Mouse (Mus musculus) neutrophil, adult 5-6 weeks (primary cell): ENCODE measurements around the gene Lhfp. TPM values are rescaled to one million over a fixed set of nuclear protein-coding genes. Genes with fewer than 3 reads are reported as not detected.
"Not testable (repeated sequence)": the region's sequence is repeated elsewhere in the genome, so short reads cannot be mapped to it uniquely, and the experiment has no call there.

ENCODE experiments used
- ATAC-seq: fragments of 151-379, 151-347 bp; 2 replicates; pipeline ENCODE4 v1.8.0; 2017; ENCODE audit warnings: mild to moderate bottlenecking, moderate TSS enrichment; ENCODE audit not compliant: insufficient number of reproducible peaks, poor library complexity, low FRiP score, severe bottlenecking; ENCODE audit errors: extremely low read depth
- total RNA-seq: library from RNA; stranded (forward); fragments of 200-1000 nt; gene quantifications from 2 replicates; pipeline ENCODE4 v1.2.3, GENCODE M21; 2017

Gene Lhfp
- total RNA-seq, 1 experiment from 2014 or later, result 1.5 TPM

DNA sequence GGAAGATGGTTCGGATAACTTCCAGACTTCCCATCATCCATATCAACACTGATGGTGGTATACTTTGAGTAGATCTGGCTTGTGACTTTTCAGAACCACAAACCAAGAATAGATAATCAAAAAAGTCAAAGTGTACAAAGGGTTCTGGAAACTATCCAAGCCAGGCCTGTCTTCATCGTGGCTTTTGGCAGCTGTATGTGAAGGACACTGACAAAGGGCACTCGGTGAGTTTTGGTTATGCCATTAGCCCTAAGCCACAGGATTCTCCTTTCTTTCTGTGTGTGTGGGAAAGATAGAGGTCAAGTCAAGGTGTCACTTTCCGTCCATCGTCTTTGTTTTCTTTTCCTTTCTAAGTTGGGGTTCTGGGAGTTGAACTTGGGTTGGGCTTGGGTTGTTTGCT, 42.4 kb downstream of the Lhfp start:
- no peak for ATAC-seq

DNA sequence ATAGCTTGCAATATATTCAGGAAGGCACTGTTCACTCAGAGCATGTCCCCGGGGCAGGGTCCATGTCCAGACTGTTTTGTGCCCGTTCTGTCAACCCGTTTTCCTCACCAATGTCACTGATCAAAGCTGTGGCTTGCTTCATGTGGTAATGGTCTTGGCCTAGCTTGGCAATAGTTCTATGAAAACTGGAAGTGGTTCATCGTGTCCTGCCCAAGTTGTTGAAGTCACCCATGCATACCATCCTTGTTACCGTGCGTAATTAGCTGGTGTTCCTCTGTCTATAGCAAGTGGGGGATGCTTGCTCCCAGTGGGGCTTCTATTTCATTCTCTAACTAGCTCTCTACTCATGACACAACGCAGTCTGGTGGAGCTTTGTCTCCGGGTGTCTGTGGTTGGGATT, 43.5 kb downstream of the Lhfp start:
- ATAC-seq, result no peak

DNA sequence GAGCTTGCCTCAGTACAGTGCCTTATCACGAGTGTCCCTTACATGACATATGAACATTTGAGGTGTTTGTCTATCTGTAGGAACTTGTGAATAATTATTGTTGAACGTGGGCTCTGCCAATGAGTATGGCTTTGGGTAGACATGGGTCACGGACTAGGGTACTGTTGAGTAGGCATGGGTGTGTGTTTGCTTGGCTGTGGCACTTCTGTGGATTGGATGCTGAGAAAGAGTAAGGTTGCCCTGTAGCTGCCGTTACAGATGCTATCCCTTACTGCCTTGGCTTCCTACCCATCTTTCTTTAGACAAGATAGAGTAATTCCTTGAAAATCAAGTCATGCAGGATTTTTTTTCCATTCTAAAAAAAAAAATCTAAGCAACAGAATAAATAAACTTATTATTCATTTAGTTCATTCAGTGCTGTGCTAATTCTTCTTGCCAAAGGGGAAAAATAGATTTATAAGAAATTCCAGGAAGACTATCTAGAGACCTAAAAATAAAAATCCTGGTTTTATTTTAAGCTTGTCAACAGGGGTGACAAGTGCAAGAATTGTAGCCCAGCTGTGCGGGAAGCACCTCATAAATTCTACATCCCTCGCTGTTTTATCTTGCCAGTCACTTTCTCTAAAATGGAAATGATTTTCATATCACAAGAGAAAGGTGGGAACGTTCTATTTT, 45.3 kb downstream of the Lhfp start:
- ATAC-seq, result no peak

DNA sequence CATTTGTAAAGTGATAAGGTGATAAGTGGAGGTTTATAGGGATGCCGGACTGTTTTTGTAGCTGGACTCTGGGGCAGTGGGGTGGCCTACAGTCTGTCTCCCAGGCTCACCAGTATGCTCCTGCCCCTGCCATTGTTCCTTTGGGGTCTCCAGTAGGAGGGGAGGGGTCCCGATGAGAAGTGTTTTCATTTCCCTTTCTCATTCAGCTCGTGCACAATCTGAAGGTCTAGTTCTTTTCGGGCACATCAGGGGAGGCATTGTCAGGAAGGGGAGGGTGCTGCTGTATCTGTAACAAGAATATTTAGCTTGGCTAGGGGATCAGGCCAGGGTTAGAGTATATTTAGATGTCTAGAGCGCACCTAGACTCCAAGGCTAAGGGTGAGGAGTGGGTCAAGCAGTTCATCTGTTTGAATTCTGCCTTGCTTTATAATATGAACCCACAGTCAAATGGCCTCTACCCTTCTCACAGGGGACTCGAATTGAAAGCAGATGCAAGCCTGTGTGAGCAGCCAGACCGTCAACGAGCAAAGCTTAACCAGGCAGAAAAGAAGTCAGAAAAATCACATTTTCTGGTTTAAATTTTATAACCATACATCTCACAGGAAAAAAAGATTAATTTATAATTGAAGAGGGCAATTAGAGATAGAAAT, 46.0 kb downstream of the Lhfp start:
- ATAC-seq, result no peak

DNA sequence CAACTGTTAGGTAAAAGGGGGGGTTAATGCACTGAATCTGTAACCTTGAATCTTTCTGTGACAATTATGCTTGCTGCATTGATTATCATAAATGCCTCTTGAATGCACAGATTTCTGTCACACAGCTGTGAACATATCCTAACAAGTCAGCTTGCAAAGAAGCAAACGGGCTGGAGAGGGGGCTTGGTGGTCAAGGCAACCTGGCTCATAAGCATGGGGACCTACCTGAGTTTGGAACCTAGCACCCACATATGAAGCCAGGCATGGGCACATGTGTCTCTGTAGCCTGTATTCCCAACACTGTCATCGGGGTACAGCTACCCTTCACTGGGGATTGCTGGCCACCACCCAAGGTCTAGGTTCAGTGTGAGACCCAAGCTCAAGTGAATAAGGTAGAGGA, 48.6 kb downstream of the Lhfp start:
- no peak for ATAC-seq

DNA sequence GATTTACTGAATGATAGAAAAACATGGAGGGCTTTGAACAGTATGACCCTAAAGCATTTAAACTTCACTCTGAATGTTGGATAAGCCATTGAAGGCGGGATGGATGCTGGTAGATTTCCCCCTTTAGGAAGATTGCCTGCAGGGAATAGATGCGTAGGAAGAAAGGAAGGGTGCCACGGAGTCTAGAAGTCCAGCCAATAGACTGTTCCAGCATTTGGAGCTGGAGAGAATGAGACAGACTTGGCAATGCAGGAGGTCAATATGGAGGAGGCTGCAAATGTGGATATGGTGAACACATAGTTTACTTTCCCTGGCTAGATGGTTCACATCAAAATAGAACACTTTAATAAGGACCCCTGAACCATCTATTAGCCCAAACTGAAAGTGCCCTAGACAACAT, 58.9 kb downstream of the Lhfp start:
- no peak for ATAC-seq

DNA sequence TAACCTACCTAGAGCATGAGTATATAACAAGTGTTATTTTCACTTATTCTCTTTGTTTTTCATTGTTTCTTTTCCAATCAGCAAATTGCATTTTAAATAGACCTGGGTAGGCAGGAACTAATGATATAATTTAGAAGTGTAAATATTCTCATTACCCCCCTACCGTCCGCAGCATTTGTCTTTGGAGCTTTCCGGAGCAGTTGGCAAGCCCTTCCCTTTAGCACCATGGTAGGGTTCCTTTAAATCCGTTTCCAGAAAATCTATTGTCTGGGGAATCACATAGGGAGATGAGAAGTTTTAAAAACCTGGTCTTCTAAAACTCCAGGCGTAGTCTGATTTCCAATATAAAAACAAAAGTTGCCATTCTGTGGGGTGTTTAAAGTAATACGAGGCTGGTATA, 59.5 kb downstream of the Lhfp start:
- no peak for ATAC-seq

DNA sequence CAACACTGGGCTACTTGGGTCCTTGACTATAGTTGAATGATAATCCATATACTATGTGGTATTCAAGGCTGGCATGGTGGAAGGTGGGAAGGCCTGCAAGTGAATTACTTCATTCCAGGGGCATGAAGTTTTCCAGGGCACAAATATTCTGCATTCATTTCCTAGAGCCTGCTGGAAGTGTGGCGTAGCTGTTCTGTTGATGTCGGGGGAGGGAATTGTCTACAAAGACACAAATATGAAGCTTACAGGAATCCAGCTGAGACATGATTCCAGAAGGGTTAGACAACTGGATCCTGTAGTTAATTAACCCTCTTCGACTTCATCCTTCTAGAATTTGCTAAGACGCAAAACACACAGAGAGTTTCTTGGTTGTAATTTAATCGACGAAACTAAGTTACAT, 60.4 kb downstream of the Lhfp start:
- no peak for ATAC-seq

DNA sequence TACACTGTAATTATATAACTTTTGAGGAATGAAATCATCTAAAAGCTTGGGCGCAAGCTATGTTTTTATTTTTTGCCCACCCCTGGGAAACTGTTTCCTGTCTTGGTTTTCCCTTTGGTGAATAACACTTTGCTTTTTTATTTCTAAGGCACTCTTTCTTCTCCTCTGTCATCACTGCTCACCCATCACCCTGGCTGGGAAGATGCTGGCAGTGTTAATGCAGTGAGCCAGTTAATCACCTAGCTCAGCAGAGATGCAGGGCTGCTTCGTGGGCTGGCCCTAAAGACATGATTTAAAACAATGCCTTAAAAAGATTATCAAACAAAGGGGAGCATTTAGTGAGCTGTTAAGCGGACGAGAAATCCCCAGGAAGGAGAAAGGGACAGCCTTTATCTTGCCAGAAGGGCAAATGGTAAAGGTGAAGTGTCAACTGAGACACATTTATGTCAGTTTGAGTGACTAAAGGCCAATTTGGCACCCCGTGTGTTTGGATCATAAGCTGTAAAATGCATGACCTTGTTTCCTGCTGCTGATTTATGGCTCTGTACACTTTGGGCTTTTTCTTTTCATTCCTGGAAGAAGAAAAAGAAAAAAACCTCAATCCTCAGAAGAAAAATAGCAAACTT, 60.9 kb downstream of the Lhfp start:
- no peak for ATAC-seq

DNA sequence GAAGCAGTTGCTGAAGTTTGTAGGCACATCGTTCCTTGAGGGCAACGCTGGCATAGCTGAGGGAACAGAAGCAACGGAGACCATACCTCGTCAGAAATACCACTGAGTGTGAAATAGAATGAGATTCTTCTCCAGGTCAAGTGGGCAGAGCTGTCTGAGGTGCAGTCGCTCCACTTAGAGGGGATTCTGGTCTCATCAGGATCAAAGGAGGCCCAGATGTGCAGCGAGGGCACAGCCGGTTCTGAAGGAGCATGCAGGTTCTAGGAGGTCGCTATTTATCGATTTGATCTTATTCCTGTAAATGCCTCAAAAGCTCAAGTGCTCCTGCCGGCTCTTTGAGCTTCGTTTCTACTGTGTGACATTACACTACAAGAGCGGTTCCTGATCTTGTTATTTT, 61.4 kb downstream of the Lhfp start:
- ATAC-seq, result no peak

DNA sequence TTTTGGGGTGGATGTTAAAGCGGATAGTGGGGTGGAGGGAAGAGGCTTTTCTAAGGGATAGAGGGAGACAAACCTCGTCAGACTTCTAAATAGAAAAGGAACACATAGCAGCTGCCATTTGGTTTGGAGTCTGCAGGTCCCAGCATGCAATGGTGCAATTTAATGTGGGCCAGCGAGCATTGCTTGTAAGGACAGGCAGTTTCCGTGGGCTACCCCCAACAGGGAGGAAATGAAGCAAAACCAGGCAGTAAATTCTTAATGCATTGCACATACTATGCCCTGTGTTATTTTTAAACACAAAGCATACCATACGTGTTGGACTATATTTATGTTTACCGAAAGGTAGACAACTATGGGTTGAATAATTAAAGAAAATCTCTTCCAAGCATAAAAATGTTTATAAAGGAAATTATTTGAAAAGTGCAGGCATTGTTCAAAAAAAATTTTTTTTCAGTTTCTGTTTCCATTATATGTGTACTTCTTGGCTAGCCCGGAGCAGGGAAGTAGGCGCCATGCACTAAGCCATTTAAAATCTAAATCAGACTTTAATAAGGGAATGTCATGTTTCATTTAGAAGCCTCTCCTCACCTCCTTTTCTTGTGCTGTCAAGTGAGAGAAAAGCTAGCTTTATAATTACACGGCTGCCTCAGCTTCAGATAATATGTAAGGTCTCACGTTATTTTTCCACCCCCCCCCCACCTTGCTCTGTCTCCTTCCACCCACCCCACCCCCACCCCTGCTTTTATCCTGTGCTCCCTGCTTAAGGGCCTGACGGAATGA, 67.5 kb downstream of the Lhfp start:
- ATAC-seq, result no peak

DNA sequence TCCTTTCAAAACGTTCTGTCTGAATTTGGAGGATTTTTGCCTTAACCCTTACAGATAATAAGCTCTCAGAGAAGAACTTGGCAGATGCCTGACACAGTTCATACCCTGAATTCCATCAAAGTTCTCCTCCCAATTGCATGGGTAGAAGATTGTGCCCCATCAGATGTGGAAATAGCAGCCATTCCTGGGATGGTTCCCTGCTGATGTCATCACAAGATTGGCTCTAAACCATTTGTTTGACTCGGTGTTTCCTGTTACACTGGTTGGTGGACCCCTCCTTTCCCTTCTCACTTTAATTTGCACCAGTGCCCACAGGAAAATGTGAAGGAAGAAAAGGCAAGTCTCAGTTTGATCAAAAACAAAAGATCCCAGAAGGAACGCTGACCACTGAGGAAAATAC, 68.6 kb downstream of the Lhfp start:
- no peak for ATAC-seq

DNA sequence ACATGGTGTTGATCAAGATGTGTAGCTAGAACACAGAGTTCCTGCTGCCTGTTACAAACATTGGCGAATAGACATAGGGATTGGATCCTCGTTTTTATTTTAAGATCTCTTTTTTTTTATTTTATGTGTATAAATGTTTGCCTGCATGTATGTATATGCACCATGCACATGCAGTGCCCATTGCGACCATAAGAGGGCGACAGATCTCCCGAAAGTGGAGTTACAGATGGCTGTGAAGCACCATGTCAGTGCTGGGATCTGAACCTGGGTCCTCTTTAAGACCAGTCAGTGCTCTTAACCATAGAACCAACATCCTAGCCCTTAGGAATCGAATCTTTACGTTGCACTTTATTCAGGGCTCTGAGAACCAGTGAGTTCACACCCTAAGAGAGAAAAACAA, 70.7 kb downstream of the Lhfp start:
- ATAC-seq, result no peak

DNA sequence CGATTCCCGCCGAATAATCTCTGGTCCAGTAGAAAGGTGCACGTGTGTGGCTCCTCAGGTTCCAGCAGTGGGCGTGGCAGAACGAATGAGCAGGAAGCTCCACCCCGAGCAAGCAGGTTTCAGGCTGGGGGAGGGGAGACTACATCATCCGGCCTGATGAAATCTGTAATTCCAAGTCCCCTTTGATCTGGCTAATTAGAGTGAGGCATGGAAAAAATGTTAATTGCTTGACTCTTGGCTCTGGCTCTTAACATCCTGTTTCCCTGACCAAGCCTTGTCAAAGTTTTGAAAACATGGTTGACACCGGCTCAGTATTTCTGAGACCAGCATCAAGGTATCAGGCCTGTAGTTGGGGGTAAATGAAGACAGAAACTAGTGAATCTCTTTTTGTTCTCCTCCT, 77.4 kb downstream of the Lhfp start:
- not testable (repeated sequence) for ATAC-seq

DNA sequence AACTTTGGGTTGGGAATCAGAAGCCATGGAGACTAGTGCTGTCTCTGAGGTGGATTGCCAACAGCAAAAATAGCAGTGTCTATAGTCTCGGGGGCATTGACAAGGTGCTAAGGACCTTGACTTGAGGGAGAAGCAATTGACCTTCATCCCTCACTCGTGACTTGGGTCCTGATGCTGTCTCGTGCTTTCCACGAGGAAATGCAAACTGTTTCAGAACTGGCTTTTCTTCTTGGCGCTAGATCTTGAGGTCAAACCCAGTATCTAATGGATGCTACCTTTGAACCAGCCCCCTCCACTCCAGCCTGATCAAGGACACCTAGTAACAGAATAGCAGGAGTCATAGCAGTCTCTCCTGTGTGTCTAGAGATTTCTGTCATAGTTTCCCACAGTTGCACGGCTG, 78.7 kb downstream of the Lhfp start:
- ATAC-seq, result no peak

DNA sequence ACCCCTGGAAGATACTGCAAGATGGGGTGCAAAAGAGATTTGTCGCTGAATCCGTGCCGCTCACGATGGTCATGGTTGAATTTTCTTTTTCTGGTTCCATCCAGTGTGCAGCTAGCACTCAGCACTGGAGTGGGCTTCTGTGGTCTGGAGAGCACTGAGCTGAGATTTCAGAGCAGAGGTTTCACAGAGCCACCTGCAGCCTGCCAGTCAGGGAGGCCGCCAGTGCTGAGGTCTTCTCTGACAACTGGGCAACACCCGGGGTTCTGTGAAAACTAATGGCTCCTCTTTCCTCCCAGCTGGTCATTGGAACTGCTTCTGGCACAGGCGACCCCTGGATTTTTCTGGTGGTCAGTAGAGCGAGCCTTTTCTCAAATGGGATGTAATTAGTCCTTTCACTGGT, 84.2 kb downstream of the Lhfp start:
- ATAC-seq, result no peak

DNA sequence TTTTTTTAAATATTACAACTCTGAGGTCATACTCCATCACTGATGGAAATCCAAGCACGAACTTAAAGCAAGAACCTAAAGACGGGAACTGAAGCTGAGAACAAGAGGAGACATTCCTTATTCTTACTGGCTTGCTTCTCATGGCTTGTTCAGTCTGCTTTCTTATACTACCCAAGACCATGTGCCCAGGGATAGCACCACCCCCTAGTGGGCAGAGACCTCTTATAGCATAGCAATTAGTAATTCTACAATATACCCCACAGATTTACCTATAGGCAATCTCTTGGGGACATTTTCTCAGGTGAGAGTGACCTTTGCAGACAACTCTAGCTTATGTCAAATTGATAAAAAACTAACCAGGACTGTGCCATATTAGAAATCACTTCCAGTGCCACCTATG, 97.5 kb downstream of the Lhfp start:
- no peak for ATAC-seq

DNA sequence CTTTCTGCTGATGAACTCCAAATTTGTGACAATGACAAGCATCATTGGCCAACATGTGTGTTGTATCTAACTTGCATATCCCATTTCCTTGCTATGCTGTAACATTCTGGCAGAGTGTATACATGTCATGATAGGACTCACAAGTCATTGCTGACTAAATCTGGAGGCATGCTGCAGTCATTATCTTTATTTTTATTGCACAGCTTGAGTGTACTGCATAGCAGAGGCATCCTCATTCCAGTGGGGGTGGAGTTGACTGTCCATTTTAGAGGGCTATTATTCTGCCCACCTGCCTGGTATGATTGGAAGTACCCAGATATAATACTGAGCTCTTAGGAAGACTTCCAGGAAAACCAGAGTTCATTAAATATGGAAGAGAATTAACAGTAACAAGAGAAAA, 97.9 kb downstream of the Lhfp start:
- no peak for ATAC-seq

DNA sequence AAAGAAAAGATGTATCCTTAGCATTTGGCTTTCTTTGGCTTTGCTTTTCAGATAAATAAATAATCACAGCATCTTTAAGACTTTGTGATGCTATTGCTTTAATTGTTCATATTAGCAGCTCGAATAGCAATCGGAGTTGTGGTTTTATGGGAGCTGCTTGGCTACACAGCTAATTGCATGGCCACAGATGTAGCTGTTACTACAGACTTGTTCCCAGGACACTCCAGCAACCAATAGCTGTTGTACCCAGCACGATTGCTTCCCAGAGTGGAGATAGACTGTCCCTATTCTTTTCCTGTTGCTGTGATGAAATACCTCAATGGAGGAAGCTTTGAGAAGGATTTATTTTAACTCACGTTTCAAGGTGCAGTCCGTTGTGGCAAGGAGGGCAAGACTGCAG, 98.3 kb downstream of the Lhfp start:
- no peak for ATAC-seq

DNA sequence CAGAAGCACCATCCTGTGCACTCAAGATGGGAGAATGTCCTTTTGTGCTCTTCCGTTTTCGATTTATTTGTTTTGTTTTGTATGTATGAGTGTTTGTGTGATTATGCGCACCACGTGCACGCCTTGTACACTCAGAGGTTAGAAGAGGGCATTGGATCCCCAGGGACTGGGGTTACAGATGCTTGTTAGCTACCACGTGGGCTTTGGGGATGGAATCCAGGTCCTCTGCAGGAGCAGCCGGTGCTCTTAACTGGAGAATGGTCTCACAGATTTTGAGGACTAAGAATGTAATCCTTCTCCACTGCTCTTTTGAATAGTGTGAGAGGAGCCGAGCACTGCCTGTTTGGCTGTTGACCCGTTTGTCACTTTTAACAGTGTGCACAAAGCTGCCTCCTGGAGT, 101.2 kb downstream of the Lhfp start:
- no peak for ATAC-seq
